Mouse (Mus musculus) kidney, adult 8-10 months (tissue): ENCODE data around the gene Hsph1.

Experiments
- DNase-seq, 2 experiments: peaks; one replicate each; pipeline ENCODE4 v3.0.0; 2022

The Hsph1 gene

GRCm38 (mm10) chr5:149636075-149636920 lies at the start of gene Hsph1:
TSS of gene Hsph1 (minus strand) at chr5:149636376.
- peak; percentile 98 to 99 for DNase-seq

GRCm38 (mm10) chr5:149680946-149681345 lies 44.8 kb upstream of the Hsph1 start:
- DNase-seq: no peak

DNA sequence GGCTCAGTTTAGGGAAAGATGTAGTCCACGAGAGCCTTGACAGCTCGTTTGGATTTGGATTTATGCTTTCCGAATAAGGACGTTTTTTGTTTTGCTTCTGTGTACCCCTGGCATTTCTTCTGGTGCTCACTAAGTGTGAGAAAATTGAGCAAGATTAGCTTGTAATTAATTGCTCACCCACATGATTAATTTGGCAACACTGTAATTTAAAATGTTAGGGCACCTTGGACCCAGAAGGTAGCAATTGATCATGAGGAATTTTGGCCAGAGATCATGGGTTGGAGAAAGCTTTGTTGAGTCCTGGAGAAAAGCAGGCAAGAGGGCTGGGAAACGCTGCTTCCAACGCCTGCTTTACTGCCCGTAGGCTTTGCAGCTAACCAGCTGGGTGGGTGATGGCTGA lies 43.7 kb upstream of the Hsph1 start:
- DNase-seq: no peak

DNA sequence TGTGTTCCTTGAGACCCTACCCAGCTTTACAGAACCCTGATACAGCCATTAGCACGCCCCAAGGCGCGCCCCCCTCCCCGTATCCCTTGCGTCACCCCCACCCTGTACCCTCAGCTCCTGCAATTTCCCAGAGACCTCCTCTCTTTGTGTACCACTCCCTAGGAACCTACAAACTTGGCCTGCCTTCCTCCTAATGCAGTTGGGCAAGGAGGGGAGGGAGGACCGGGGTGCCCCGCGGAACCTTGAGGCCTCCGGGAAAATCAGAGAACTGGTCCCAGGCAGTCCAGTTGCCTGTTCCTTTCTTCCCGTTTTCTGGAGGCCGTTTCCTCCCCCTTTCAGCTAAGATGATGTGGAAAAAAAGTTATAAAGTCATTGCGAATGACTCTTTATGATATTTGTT lies 43.2 kb upstream of the Hsph1 start:
- DNase-seq: peak in 1 of 2 experiments; percentile 16

GRCm38 (mm10) chr5:149678990-149679348 lies 42.8 kb upstream of the Hsph1 start:
- no peak for DNase-seq

DNA sequence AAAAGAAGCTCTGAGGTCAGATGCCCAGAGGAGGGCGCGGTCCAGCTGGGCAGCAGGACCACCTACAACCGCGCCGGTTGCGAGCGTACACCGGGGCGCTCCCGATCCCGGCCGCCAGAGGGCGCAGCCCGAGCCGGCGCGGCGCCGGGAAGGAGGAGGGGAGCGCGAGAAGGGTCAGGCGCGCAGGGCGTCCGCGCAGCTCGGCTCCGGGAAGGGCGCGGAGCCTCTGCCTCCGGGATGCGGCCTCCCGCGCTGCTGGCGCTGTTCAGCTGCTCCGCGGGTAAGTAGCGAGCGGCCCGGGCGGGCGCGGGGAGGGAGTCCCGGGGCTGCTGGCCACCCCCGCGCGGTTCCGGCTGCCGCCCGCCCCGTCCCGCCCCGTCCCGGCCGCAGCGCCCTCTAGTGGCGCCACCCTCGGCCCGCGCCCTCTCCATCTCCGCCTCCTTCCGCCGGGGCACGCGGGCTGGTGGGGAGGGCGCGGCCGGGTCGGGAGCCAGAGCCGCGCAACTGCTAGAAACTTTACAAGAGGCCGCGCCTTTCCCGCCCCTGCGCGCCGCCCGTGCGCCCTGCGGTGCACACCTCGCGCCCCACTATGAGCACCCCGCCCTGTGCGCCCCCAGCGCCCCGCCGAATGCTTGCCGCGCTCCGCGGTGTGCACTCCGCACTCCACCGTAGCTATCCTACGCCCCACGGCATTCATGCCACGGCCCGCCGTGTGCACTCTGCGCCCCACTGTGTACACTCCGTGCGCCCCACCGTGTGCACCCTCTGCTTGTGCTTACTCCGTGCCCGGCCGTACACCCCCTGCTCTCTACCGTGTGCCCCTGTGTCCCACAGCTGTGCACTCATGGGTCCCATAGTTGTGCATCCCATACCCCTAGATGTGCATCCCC lies 42.2 kb upstream of the Hsph1 start, which contains the start of gene B3glct:
Gene B3glct, plus strand, starts transcription at position 131 of the 890 bp plus-strand sequence.
- peak; percentile 63 to 76 for DNase-seq

GRCm38 (mm10) chr5:149677196-149677595 lies 41.0 kb upstream of the Hsph1 start:
- DNase-seq: no peak

- DNase-seq: no peak
Measured at GRCm38 (mm10) chr5:149663417-149663816, 27.2 kb upstream of the Hsph1 start.

GRCm38 (mm10) chr5:149662980-149663379 lies 26.8 kb upstream of the Hsph1 start:
- no peak for DNase-seq

DNA sequence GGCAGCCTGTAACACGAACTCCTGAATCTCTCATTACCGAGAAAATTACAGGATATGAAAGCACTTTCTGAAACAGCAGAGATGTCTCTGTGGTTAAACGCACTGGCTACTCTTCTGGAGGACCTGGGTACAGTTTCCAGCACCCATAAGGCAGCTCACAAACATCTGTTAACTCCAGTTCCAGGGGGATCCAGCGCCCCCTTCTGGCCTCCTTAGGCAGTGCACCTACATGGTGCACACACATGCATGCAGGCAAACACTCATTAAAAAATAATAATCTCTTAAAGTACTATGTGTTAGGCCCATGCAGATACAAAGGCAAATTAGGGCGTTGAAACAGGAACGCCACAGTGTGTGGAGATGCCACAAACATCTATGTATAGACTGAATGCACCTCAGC lies 25.3 kb upstream of the Hsph1 start:
- DNase-seq: no peak

DNA sequence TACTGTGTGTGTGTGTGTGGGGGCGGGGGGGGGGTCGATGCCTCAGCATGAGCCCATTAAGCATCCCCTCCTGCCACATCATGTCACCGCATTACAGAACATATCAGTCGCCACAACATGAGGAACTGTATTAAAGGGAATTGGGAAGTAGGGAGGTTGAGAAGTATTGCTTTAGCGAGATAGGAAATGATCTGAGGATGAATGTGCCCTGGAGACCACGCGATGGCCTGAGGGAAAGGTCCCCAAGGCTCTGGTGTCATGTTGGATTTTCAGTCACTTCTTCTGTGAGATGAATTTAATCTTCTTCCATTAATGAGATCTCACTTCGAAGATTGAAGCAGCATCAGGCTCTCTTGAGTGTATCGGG lies 23.2 kb upstream of the Hsph1 start:
- DNase-seq: no peak

DNA sequence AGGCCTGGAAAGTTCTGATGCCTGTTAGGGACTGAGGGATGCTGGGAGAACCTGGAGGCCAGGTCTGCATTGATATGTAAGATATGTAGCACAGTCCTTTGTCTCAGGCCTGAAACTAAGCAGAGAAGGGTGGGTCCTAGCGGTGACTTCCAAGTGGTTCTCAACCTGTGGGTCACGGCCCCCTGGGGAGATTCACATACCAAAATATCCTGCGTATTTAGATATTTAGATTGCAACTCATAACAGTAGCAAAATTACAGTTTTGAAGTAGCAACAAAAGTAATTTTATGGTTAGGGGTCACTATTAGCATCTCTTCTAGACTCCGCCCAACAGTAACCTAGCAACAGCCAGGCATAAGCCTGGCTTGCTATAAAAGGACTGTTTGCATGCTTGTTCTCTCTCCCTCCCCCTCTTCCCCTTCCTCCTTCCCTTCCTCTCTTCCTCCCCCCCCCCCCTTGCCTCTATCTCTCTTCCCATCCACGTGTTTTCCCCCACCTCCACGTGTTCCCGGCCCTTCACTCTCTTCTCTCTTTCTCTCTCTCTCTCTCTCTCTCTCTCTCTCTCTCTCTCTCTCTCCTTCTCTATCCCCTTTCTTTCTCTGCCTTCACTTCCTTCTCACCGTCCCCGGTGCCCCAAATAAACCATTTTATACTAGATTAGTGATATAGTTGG lies 22.7 kb upstream of the Hsph1 start:
- no peak for DNase-seq

DNA sequence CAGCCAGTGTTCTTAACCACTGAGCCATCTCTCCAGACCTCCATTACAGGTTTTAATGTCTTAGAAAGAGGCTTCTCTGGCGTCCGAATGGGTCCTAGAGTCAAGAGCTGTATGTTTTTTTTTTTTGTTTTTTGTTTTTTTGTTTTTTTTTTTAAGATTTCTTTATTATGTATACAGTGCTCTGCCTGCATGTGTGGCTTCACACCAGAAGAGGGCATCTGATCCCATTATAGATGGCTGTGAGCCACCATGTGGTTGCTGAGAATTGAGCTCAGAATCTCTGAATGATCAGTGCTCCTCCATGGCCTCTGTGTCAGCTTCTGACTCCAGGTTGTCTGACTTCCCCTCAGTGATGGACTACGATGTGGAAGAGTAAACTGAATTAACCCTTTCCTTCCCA lies 21.8 kb upstream of the Hsph1 start:
- DNase-seq: no peak

DNA sequence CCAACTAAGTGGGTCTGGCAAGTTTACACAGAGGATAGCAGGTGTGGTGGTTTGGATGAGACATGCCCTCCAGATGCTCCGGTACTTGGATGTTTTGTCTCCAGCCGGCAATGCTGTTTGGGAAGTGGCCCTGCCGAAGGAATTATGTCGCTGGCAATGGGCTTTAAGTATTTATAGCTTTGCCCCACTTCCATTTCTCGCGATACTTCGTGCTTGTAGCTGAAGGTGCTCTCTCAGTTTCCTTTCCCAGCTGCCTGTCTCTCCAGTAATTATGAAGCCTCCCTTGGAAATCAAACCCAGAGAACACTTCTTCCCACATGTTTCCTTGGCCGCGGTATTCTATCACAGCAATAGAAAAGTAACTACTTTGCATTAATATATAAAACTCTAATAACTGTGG lies 19.5 kb upstream of the Hsph1 start:
- no peak for DNase-seq

DNA sequence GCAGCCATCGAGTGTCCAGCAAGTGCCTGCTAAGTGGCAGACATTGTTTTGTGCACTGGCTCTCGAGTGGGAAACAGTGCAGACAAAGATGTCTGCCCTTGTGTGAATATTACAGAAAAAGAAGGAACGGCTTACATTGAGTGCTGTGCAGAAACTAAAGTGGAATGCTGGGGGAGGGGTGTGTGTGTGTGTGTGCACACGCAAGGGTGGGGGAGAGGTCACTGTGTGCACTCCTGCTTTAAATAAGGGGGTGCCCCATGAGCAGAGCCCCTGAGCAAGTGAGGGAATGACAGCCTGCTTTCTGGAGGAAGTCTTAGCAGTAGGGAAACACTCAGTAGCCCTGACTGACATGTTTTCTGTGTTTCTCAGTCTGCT lies 14.0 kb upstream of the Hsph1 start:
- no peak for DNase-seq

DNA sequence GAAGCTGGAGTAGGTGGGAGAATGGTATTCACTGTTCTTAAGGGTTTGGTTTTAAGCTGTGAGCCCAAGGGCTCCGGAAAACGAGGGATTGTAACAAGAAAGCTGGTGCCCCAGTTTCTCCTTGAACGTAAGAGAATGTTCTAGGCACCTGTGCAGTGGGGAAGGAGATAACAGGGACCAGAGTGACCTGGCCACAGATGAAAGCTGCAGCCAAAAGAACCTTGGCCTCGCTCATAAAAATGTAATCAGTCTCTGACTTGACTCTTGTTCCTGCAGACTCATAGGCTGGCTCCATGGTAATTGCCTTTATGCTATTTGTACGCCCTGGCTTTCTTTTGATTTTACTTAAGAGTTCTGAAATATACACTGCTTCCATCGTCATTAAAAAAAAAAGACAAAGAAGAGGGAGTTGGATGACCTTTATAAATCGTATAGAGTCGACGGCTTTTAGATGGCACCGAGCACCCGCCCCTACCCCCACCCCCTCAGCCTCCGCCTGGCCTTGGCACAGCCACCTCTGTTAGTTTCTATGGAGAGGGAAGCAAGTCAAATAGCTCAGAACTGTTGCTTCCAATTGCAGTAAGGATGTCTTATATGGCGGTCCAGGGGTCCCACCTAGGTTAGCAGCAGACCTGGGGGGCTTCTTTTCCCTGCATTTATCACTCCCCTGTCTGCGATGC lies 13.5 kb upstream of the Hsph1 start:
- DNase-seq: no peak

DNA sequence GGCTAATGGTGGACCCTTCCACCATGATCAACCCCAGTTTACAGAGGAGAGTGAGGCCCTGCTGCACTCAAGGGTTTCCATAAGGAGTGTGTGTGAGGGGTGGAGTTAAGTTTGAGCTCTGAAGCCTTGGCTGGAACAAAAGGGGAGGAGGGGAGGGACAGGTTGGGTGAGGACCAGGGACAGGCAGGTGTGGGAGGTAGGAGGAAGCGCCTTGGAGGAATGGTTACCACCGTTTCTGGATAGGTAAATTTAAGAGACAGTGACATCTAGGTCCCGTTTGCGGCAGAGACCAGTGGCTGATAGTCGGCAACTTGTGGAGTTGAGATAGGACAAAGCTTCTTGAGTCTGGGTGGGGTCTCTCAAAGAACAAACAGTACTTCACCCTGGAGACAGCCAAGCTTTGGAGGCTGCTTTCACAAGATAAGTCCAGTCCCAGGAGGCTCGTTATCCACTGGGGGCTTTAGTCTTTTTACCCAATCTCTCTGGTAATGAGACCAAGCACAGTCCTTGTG lies 12.8 kb upstream of the Hsph1 start:
- DNase-seq: no peak

DNA sequence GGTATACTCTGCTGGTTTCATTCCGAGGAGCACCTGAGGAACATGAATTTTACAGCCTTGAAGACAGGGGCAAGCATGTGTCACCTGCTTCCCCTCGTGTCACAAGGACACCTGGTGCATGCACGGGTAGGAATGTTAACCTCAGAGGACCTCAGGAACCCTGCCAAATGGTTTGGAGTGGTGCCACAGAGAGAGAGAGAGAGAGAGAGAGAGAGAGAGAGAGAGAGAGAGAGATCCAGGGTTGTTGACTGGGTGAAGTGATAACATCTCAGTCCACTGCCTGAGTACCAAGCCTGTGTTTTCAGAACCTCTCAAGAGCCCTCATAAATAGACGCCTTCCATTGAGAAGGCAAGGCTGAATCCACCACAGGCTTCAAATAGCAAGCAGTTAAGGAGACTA lies 12.0 kb upstream of the Hsph1 start:
- peak; percentile 32 to 39 for DNase-seq

DNA sequence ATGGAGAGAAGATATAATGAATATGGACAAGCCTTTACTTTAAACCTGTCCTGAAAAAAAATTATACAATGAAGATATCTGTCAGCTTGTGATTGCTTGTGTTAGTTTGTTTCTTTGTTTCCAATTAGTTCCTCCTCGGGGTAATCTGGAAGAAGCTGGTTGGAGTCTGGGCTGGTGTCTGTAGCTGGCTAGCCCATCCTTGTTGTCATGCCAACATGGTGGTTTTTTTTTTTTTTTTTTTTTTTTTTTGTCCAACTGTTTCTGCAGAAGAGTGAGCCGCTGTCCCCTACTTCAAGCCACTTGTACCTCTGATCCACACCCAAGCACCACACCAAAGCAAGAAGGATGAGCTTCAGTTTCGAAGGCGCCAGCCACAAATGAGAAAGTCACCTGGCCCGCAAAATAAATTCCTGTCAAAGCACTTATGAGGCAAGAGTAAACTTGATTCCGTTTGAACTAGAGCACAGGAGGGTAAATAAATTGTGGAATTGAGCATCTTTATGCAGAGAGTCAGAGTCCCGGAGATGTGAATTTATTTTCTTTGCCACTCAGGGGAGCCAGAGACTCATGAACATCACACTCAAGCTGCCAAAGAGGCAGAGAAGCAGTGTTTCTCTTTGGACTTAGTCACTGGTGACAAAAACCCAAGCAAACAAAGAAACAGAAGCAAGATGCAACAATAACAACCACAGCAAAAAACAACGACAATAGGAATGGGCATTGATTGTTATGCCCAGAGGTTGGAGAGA lies 11.4 kb upstream of the Hsph1 start:
- no peak for DNase-seq

DNA sequence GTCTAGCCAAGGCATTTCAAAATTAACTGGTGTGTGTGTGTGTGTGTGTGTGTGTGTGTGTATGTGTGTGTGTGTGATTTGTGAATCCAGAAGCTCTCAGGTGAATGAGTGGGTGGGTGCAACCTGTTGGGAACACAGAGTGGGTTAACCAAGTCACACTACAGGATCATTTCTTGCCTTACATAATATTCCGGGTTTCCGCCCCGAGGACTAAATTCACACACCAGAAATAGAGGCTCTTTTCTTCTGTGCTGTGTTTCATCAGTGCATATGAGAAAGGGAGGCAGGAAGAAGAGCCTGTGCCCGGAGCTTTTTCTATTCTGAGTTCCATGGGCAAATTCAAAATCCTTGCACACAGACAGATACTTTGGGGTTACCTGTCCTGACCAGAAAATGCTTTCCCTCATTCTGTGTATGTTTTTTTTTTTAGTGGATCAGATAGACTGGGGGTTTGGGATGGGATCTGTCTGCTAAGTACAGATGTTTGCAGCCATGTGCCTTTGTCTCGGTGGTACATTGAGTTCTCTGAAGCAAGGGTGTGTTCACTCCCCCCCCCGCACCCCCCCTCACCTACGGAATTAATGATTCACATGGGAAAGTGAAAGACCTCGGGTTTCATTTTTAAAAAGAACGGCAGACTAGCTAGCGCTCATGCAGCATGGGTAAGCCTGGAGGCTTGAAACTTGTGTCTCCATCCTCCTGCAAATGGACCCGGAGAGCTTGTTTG lies 6.8 kb upstream of the Hsph1 start:
- no peak for DNase-seq

DNA sequence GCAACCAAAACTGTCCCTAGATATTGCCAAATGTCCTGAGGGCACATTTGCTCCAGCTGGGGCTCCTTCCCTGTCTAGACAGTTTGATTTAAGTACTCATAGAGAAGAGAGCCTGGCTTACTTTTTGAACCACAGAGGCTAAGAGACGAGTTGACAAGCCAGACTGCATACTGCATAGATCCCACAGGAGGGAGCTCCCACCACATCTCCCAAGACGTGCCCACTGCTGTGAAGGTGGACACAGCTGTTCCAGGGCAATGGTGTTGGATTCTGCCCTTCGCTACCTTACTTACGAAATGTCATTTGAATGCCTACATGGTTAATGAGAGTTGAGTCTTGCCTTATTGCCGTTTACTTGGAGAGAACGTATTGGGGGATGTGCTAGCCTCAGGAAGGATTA lies 6.2 kb upstream of the Hsph1 start:
- no peak for DNase-seq
